Mouse (Mus musculus): ENCODE measurements around the gene Stk4. TPM values are rescaled to one million over a fixed set of nuclear protein-coding genes. Genes with fewer than 3 reads are reported as not detected.

Gene Stk4
- total RNA-seq, 2 experiments from 2014 or later = 19.1 to 21.3 TPM

Other genes with a start within 250 kb of the Stk4 start
- under 1 TPM; 0.91 to 0.93 TPM for gene Ccn5, start 249.5 kb upstream of the Stk4 start, total RNA-seq (2021)
- not detected for gene Kcnk15, start 216.7 kb upstream of the Stk4 start, total RNA-seq (2021)
- 1 to 10 TPM; 1.1 TPM for gene Rims4, start 151.6 kb upstream of the Stk4 start, total RNA-seq (2021)
- 100 to 1,000 TPM; 129 to 132 TPM for gene Ywhab, start 75.4 kb upstream of the Stk4 start, total RNA-seq (2021)
- 1 to 10 TPM; 3.8 to 4.8 TPM for gene Pabpc1l, start 44.9 kb upstream of the Stk4 start, total RNA-seq (2021)
- 10 to 100 TPM; 25.2 to 25.4 TPM for gene Tomm34, start 847 bp downstream of the Stk4 start, total RNA-seq (2021)
- under 1 TPM; 0.21 to 0.52 TPM for gene Kcns1, start 100.8 kb downstream of the Stk4 start, total RNA-seq (2021)
- gene Wfdc5, start 112.4 kb downstream of the Stk4 start, total RNA-seq (2021) = not detected
- gene Wfdc12, start 120.3 kb downstream of the Stk4 start, total RNA-seq (2021) = not detected
- not detected for gene Wfdc15a, start 129.8 kb downstream of the Stk4 start, total RNA-seq (2021)
- not detected for gene Wfdc15b, start 151.3 kb downstream of the Stk4 start, total RNA-seq (2021)
- not detected for gene Svs2, start 168.1 kb downstream of the Stk4 start, total RNA-seq (2021)
- not detected for gene Svs3b, start 186.3 kb downstream of the Stk4 start, total RNA-seq (2021)
- gene Svs4, start 208.1 kb downstream of the Stk4 start, total RNA-seq (2021) = not detected
- not detected for gene Svs3a, start 218.9 kb downstream of the Stk4 start, total RNA-seq (2021)
- not detected for gene Svs6, start 246.4 kb downstream of the Stk4 start, total RNA-seq (2021)